Mouse (Mus musculus) liver, embryonic 11.5 days (tissue): Measurements from ENCODE around the gene Sik3. TPM values are rescaled to one million over a fixed set of nuclear protein-coding genes. Genes with fewer than 3 reads are reported as not detected.
A peak's percentile ranks its signal among the peaks of the same experiment; 100 is the strongest.

Experiments
- ATAC-seq: fragments of 200-750 bp; cut with Nextera tagmentation; replicated peaks from 2 replicates; pipeline ENCODE4 v1.8.0; 2017; ENCODE audit warnings: moderate number of reproducible peaks, mild to moderate bottlenecking, moderate TSS enrichment, moderate library complexity; ENCODE audit not compliant: low FRiP score
- DNase-seq: peaks from one replicate; pipeline ENCODE4 v3.0.0-alpha.2; 2017; ENCODE audit warnings: low spot score
- H3K27ac ChIP-seq: fragments of 300-500 bp; sonication (generic); 2 replicates; pipeline ENCODE4 v1.5.1; 2014; ENCODE audit warnings: mild to moderate bottlenecking, low read depth, low read length, control low read depth
- H3K27me3 ChIP-seq: fragments of 300-500 bp; sonication (generic); replicated peaks from 2 replicates; pipeline ENCODE4 v1.6.1; 2014; ENCODE audit warnings: low read length, mixed read lengths; ENCODE audit not compliant: control insufficient read depth, insufficient read depth
- H3K36me3 ChIP-seq: fragments of 300-500 bp; sonication (generic); 2 replicates; pipeline ENCODE4 v1.6.1; 2014; ENCODE audit warnings: mild to moderate bottlenecking, low read length, moderate library complexity, mixed read lengths; ENCODE audit not compliant: control insufficient read depth, insufficient read depth
- H3K4me1 ChIP-seq: fragments of 300-500 bp; sonication (generic); replicated peaks from 2 replicates; pipeline ENCODE4 v1.6.1; 2014; ENCODE audit warnings: low read length, mixed read lengths; ENCODE audit not compliant: control insufficient read depth, insufficient read depth
- H3K4me2 ChIP-seq: fragments of 300-500 bp; sonication (generic); 2 replicates; pipeline ENCODE4 v1.6.1; 2014; ENCODE audit warnings: mild to moderate bottlenecking, control low read depth, moderate library complexity
- H3K4me3 ChIP-seq: fragments of 300-500 bp; sonication (generic); 2 replicates; pipeline ENCODE4 v1.5.1; 2014; ENCODE audit warnings: low read depth, low read length, control low read depth
- H3K9ac ChIP-seq: fragments of 300-500 bp; sonication (generic); 2 replicates; pipeline ENCODE4 v1.6.1; 2014; ENCODE audit warnings: low read depth, low read length, control low read depth
- H3K9me3 ChIP-seq: fragments of 300-500 bp; sonication (generic); 2 replicates; pipeline ENCODE4 v1.6.1; 2016; ENCODE audit warnings: low read length, inconsistent platforms, mixed read lengths; ENCODE audit not compliant: control insufficient read depth
- WGBS: fragments of 180-500 bp; shearing (Covaris S2); extraction: QIAGEN DNeasy Blood & Tissue Kit; methylation state at CpG from one replicate; pipeline ENCODE4 v1.1.7; 2014; 5-methylcytosine and 5-hydroxymethylcytosine counted together
- polyA plus RNA-seq: library from polyadenylated mRNA; unstranded; fragments of >200 nt; fragmentation: Nextera tagmentation; extraction: Ambion mirVana; gene quantifications from 2 replicates; pipeline ENCODE4 v1.2.1, GENCODE M21; 2014

Sik3 gene
- polyA plus RNA-seq, 1 experiment from 2014 or later = 9.5 TPM

DNA sequence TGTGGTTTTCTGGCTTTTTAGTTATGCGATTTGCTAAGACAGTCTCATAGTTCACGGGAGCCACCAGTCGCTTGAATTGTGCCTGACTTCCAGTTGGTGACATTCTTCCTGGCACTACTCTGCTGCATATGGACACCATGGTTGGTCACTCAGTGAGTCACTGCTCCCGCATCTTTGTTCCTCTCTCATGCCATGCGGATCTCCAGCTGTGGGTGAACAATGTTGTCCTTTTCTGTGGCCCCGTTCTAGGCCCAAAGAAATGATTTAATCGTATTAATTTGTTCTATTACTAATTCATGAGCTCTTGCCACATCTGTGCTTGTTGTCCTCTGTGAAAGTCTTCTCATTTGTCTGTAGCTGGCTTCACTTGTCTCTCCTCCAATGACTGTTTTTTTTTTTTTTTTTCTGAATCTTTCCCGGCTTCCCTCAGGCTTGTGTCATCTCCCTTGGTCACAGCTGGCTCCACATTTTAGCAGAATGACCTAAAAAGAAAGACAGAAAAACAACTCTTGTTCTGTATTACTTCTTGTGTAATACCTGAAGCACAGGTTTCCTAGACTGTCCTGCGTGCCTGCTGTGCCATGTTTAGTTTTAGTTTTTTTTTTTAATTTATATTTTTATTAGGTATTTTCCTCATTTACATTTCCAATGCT lies 40.5 kb downstream of the Sik3 start:
- no peak overlapping the region for H3K27ac ChIP-seq
- 88% methylated on average over 9 of the region's 9 CpGs for WGBS

DNA sequence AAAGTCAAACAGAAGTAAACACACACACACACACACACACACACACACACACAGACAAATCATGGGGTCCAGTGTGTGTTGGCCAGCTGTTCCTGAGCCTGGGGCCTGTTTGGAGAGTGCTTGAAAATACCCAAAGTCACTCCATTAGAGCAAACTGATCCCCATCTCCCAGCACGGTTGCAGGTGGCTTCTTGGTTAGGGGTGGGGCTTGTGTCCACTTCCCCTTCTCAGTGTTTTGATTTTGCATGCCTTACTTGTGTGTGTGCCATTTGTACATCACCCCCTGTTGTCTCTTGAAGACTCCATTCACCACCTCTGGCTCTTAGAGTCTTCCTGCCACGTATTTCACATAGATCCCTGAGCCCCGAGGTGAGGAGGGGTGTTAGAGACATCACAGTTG lies 45.4 kb downstream of the Sik3 start:
- ATAC-seq (no peak), DNase-seq (no peak)
- Histone ChIP-seq H3K9me3 (no peaks in the 10 kb centered on the region), H3K36me3 (no peaks in the 10 kb centered on the region), H3K9ac (no peak overlapping the region), H3K4me3 (no peak overlapping the region), H3K27ac (no peak overlapping the region), H3K27me3 (no peaks in the 10 kb centered on the region), H3K4me2 (no peak overlapping the region), H3K4me1 (no peaks in the 10 kb centered on the region)
- 61% methylated on average over 3 of the region's 3 CpGs for WGBS

More for the DNA sequence above, 40.5 kb downstream of the Sik3 start:
- H3K4me2 ChIP-seq = no peak overlapping the region
- DNase-seq = no peak
- H3K4me1 ChIP-seq = peaks cover 19% of the 10 kb centered on the region
- no peak overlapping the region for H3K9ac ChIP-seq
- no peak overlapping the region for H3K4me3 ChIP-seq
- no peaks in the 10 kb centered on the region for H3K36me3 ChIP-seq
- no peaks in the 10 kb centered on the region for H3K9me3 ChIP-seq
- H3K27me3 ChIP-seq = no peaks in the 10 kb centered on the region
- ATAC-seq = no peak

DNA sequence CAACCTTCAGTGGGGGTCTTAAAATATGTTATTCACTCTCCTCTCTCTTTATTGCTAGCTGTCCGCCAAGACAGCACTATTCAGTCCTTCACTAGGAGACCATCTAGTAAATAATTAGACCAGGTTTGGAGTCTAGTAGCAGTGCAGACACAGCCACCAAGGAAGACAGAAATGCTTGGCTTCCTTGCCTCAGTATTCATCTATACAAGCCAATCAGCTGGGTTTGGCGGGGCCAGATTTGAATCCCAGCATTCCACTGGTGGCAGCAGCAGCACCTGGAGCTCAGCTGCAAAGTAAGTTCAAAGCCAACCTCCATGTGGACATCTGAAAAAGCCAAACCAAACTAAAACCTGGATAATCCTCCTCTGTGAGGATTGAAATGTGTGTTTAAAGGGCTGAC lies 47.6 kb downstream of the Sik3 start:
- Histone ChIP-seq H3K9me3 (no peaks in the 10 kb centered on the region), H3K9ac (no peak overlapping the region), H3K27ac (no peak overlapping the region), H3K4me3 (no peak overlapping the region), H3K36me3 (no peaks in the 10 kb centered on the region), H3K4me2 (no peak overlapping the region), H3K4me1 (no peaks in the 10 kb centered on the region), H3K27me3 (no peaks in the 10 kb centered on the region)
- no peak for DNase-seq
- WGBS = 80% methylated on average over 2 of the region's 2 CpGs
- no peak for ATAC-seq

DNA sequence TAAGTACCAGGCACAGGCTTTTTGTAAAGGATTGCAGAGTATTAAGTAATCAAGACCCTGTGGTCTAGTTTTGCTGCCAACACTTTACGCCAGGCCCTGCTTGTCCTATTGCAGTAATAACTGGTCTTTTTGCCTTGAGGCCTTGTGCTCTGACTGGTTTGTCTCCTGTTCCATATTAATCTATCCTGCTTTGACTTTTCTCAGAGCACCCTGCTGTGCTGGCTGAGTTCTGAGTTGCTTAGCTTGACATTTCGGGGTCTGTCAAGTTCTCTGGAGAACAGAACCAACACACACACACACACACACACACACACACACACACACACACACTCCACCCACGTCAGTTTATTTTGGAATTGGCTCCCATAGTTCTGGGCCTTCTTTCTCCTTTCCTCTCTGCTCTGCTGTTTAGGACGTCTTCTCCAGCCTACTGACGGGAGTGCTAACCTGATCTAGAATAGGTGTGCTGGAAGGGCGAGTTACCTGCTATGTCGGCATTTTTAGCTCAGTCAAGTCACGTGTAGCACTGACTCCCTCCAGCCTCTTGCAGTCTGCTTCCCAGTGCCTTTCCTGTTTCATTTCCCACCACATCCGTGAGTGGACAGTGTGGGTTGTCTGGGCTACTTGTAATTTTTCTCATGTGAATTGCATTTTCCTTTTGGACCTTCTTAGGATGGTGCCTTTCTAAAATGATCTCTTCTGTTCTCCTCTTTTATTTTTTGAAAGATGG lies 49.2 kb downstream of the Sik3 start:
- DNase-seq (no peak), ATAC-seq (no peak)
- WGBS = 78% methylated on average over 9 of the region's 9 CpGs
- Histone ChIP-seq H3K4me3 (no peak overlapping the region), H3K4me1 (peaks cover 6% of the 10 kb centered on the region), H3K27ac (no peak overlapping the region), H3K9me3 (no peaks in the 10 kb centered on the region), H3K4me2 (no peak overlapping the region), H3K9ac (no peak overlapping the region), H3K27me3 (no peaks in the 10 kb centered on the region), H3K36me3 (no peaks in the 10 kb centered on the region)

DNA sequence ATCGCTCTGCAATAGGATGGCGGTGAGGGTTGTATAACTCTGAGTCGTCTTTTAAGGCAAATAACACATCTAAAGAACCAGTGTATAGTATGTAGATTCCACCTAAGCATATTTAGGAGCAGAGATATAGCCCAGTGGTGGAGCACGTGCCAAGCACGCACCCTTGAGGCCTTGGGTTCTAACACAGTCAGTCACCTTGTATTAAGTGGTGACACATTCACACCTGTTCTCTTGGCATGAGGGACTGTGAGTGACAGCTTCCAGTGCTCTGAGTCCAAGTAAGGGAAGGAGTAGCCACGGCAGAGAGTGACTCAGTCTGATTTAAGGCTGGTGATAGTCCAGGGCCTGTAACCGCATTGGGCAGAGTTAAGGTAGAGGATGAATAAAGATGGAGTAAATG lies 51.7 kb downstream of the Sik3 start:
- Histone ChIP-seq H3K4me3 (no peak overlapping the region), H3K27ac (no peak overlapping the region), H3K4me2 (no peak overlapping the region), H3K4me1 (peaks cover 25% of the 10 kb centered on the region), H3K9ac (no peak overlapping the region), H3K9me3 (no peaks in the 10 kb centered on the region), H3K27me3 (no peaks in the 10 kb centered on the region), H3K36me3 (no peaks in the 10 kb centered on the region)
- WGBS = 86% methylated on average over 7 of the region's 7 CpGs
- DNase-seq (no peak), ATAC-seq (no peak)

DNA sequence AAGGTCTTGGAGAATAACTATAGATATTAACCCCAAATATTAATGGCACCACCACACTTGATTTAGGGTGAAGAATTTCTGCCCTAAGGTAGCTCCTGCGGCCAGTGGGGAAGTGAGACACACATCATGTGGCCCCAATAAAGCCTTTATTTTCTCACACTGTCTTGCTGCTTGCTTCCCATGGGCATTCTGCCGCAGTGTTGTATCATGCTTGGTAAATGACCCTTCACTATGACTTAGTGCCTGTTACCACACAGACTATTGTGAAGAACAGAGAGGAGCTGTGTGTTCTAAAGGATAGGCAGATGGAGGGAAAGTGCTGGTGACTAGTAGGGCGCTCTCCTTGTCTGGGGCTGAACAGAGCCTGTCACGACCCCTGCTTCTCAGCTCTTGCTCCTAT lies 54.1 kb downstream of the Sik3 start:
- Histone ChIP-seq H3K27ac (no peak overlapping the region), H3K36me3 (no peaks in the 10 kb centered on the region), H3K4me3 (no peak overlapping the region), H3K27me3 (no peaks in the 10 kb centered on the region), H3K9me3 (no peaks in the 10 kb centered on the region), H3K4me1 (peaks cover 29% of the 10 kb centered on the region), H3K4me2 (no peak overlapping the region), H3K9ac (no peak overlapping the region)
- ATAC-seq (no peak), DNase-seq (no peak)
- 82% methylated on average over 4 of the region's 4 CpGs for WGBS

DNA sequence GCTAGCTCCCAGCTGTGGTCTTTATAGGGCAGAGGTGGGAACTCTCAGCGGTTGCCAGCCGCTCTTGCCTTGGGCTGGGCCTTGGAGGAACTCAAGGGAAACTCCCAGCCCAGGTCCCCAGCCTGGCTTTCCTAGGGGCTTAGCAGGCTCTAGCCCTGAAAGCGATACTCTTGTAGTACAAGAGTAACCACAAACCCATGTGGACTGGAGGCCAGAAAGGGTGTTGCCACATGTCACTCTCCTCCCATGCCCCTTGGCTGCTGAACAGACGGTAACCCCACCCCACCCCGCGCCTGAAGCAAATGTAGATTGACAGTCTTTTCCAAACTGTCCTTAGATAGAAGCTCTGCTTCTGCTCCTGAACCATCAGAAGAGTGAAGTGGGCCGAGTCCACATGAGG lies 55.1 kb downstream of the Sik3 start:
- DNase-seq = peak; percentile 49
- H3K4me1 ChIP-seq = peaks cover 29% of the 10 kb centered on the region
- no peak overlapping the region for H3K4me3 ChIP-seq
- ATAC-seq = peak; percentile 91
- peak overlapping the region; percentile 44 for H3K9ac ChIP-seq
- H3K4me2 ChIP-seq = peak overlapping the region; percentile 47
- peak overlapping the region; percentile 42; the same call in 1 of the 2 replicates for H3K27ac ChIP-seq
- no peaks in the 10 kb centered on the region for H3K9me3 ChIP-seq
- H3K36me3 ChIP-seq = no peaks in the 10 kb centered on the region
- no peaks in the 10 kb centered on the region for H3K27me3 ChIP-seq
- WGBS = 24% methylated on average over 7 of the region's 7 CpGs

DNA sequence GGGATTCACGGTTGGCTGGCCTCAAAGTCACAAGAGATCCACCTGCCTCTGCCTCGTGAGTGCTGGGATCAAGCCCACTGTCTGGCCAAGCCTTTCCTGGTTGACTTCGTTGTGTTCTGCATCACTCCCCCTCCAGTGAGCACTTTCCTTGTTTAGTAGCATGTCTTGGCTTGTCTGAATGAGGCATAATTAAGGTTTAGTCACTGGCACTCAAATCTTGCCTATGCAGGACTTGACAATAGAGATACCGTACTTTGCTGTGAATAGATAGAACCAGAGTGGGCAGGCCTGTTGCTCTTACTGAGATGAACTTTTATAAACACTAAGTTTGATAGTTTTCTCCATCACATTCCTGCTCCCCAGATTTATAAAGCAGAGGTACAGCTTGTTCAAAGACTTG lies 56.4 kb downstream of the Sik3 start:
- H3K4me3 ChIP-seq = no peak overlapping the region
- H3K9ac ChIP-seq = no peak overlapping the region
- H3K27ac ChIP-seq = no peak overlapping the region; the same call in 1 of the 2 replicates
- no peaks in the 10 kb centered on the region for H3K9me3 ChIP-seq
- no peak overlapping the region for H3K4me2 ChIP-seq
- H3K4me1 ChIP-seq = peaks cover 29% of the 10 kb centered on the region
- ATAC-seq (peak; percentile 57), DNase-seq (no peak)
- no peaks in the 10 kb centered on the region for H3K27me3 ChIP-seq
- H3K36me3 ChIP-seq = no peaks in the 10 kb centered on the region
- WGBS = 63% methylated on average over 4 of the region's 4 CpGs
